Mouse (Mus musculus) layer of hippocampus, postnatal 36 days (tissue): ENCODE measurements at regions not wholly inside any gene's neighbourhood (a gene's known extent, or its start where the extent isn't known, plus 50 kb on each side); places are given as distances from the start of the nearest gene placed in this dataset.

Experiments
- DNase-seq, 2 experiments: peaks; one replicate each; pipeline ENCODE4 v3.0.0; 2022

- DNase-seq = no peak
Measured at GRCm38 (mm10) chr2:128497891-128498290, 93.1 kb upstream of the Spdye4c start.

- DNase-seq = no peak
Measured at GRCm38 (mm10) chr2:128498611-128499010, 92.4 kb upstream of the Spdye4c start.

- no peak for DNase-seq
Measured at GRCm38 (mm10) chr2:128499575-128500184, 91.3 kb upstream of the Spdye4c start.

- no peak for DNase-seq
Measured at GRCm38 (mm10) chr2:128502676-128503075, 88.3 kb upstream of the Spdye4c start.

- DNase-seq = no peak
Measured at GRCm38 (mm10) chr2:128503136-128503935, 87.7 kb upstream of the Spdye4c start.

- DNase-seq = no peak
Measured at GRCm38 (mm10) chr2:128507591-128508243, 83.3 kb upstream of the Spdye4c start.

GRCm38 (mm10) chr2:128508244-128508605, 82.8 kb upstream of the Spdye4c start:
- no peak for DNase-seq

- no peak for DNase-seq
Measured at GRCm38 (mm10) chr2:128511291-128511690, 79.7 kb upstream of the Spdye4c start.

GRCm38 (mm10) chr2:128512852-128513251, 78.2 kb upstream of the Spdye4c start:
- no peak for DNase-seq

GRCm38 (mm10) chr2:128514463-128515290, 76.3 kb upstream of the Spdye4c start:
- no peak for DNase-seq

GRCm38 (mm10) chr2:128515701-128516100, 75.3 kb upstream of the Spdye4c start:
- DNase-seq = no peak

- DNase-seq = no peak
Measured at GRCm38 (mm10) chr2:128516694-128517093, 74.3 kb upstream of the Spdye4c start.

GRCm38 (mm10) chr2:128518142-128518541, 72.9 kb upstream of the Spdye4c start:
- no peak for DNase-seq

GRCm38 (mm10) chr2:128521701-128522443, 69.1 kb upstream of the Spdye4c start:
- DNase-seq = no peak

GRCm38 (mm10) chr2:128523425-128524108, 67.4 kb upstream of the Spdye4c start:
- no peak for DNase-seq

- DNase-seq = no peak
Measured at GRCm38 (mm10) chr2:128526100-128526499, 64.9 kb upstream of the Spdye4c start.

GRCm38 (mm10) chr2:128526883-128527344, 64.1 kb upstream of the Spdye4c start:
- no peak for DNase-seq

- DNase-seq = no peak
Measured at GRCm38 (mm10) chr2:128536294-128536693, 54.7 kb upstream of the Spdye4c start.

- peak; percentile 17 to 31 for DNase-seq
Measured at GRCm38 (mm10) chr2:128537425-128537824, 53.6 kb upstream of the Spdye4c start.

- no peak for DNase-seq
Measured at GRCm38 (mm10) chr2:128538736-128539135, 52.3 kb upstream of the Spdye4c start.
